Mouse (Mus musculus): ENCODE results near the gene Mau2.
"Not testable (repeated sequence)": the region's sequence is repeated elsewhere in the genome, so short reads cannot be mapped to it uniquely, and the experiment has no call there.

The Mau2 gene

DNA sequence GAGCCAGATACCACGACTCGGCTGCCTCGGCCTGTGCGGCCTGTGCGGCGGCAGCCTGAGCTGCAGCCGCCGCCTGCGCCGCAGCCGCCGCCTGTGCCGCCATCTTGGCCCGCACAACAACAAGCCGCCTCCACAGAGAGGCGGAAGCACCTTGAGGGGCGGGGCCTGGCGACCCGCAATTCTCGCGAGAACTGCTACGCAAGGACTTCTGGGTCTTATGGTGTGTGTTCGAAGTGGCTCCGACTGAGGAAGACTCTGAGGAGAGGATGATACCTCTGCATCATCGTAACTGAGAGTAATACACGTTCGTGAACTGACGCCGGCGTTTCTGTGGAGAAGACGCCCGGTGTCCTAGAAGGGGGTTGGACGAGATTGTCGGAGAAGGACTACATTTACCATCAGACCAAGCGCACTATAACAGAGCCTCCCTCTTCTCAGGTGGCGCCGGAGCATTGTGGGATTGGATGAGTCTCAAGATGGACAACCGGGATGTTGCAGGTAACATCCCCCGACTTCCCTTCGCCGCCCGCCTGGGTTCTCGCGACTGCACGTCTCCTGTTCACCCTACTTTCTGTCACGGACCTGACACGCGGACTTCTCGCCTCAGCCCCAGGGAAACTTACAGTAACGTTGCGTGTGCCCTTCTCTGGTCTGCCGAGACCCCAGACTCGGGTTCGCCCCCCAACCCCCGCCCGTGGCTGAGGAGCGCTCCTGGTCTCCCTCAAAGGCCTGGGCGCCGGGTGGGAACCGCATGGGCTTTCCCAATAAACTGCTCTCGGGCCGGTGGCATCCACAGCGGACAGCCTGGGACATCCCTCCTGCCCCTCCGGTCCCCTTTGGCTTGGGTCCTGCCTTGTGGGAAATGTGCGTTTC, at the start of gene Mau2, which contains the start of gene Sugp1:
Gene Mau2 (minus strand): TSS at position 152 of the 873 bp plus-strand sequence.
Gene Sugp1 (plus strand): TSS at position 231 of the 873 bp plus-strand sequence.
- DNase-seq: peak; percentile 96

DNA sequence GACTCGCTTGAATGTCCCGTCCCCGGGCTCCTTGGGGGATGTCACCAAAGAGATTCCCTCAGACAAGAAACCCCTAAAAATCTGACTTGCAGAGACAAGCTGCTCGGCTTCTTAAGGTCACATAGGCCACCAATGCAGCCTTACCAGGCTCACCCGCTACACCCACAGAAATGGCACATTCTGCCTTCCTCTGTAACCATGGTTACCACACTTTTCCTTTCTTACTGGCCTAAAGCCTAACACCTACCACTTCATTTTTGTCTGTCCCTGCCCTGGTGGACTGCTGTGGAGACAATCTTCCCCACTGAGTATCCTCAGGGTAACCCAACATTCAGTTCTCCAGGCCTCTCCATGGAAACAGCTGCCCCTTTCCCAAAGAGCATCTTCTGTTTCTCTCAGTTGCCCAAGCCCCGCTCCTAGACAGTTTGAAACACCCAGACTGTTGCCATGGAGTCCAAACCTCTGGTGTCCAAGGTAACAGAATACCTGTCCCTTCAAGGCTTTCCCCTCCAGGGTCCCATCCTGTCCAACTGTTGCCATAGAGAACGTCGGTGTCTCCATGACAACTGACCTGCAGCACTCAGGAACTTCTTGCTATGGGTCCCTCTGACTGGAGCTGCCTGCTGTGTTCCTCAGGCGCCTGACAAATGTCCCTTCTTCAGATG, 46.9 kb upstream of the Mau2 start:
- DNase-seq: no peak

DNA sequence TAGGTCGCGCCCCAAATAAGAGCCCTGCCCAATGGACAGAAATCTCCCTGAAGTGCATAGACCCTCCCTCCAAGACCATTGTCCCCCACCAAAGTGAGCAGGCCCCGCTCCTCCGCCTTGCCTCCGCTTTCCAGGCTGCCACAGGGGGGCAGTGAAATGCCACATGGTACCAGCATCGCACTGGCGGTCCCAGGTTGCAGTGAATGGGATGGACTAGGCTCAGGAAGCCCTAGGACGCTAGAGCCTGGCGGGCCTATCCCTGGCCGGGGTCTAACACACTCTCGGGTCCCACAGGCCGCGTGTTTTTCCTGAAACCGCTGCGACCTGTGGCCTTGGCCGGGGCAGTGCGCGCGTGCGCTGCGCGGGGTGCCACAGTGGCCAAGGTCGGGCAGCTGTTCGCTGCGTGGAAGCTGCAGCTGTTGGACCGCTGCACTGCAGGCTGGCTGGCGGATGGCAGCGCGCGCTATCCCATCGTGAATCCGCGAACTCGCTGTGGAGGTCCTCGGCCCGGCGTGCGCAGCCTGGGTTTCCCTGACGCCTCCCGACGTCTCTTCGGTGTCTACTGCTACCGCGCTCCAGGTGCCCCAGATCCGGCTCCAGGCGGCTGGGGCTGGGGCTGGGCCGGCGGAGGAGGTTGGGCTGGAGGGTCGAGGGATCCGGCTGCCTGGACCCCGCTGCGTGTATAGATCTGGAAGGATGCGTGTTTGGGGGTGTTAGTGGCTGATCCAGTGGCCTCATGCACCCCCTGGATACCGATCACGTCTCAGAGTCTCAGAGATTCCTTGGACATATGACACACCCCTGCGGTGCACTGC, 45.5 kb upstream of the Mau2 start:
- DNase-seq: peak; percentile 43

- no peak for DNase-seq
Measured at GRCm38 (mm10) chr8:70087237-70087636, 44.7 kb upstream of the Mau2 start.

DNA sequence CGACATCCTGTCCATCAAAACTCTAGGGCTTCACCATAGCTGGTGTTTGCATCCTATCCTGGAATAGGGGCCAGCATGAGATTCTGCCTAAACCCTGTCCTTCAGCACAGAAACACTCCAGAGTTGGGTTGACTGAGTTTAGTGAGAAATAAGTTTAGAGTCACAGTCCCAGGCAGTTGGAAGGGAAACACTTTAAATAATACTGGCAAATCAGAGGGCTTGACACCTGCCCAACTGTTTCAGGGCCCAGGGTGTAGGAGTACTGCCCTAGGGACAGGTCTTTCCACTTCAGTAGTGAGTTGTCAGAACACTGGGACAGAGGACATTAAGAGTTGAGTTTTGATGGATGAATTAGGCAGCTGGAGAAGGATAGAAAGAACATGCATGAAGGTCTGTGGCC, 43.6 kb upstream of the Mau2 start:
- no peak for DNase-seq

DNA sequence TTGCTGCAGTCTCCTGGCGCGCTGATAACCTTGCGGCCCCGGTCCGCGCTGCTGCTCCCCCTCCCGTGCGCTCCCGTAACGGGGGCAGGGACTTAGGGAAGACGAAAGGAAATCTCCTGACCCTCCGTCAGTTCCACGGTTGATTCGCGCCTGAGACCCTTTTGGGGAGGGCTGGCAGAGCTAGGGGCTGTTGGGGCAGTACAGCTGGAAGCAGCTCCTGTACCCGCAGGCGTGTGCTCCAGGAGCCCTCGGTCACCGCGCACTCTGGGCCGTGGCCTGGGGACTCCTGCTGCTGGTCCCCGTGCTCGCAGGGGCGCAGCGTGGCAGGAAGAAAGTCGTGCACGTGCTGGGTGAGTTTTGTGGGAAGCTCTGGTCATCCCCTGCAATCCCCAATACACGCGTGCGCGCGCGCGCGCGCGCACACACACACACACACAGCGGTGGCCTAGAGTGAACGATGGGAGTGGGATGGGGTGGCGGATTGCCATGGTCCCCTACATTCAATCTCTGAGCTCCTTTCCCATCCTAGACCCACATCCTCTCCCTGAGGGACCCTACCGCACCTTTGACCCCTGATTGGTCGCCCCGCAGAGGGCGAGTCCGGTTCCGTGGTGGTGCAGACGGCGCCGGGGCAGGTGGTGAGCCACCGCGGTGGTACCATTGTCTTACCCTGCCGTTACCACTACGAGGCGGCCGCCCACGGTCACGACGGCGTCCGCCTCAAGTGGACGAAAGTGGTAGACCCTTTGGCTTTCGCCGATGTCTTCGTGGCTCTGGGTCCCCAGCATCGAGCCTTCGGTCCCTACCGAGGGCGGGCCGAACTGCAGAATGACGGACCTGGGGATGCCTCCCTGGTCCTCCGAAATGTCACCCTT, 41.9 kb upstream of the Mau2 start:
- no peak for DNase-seq

DNA sequence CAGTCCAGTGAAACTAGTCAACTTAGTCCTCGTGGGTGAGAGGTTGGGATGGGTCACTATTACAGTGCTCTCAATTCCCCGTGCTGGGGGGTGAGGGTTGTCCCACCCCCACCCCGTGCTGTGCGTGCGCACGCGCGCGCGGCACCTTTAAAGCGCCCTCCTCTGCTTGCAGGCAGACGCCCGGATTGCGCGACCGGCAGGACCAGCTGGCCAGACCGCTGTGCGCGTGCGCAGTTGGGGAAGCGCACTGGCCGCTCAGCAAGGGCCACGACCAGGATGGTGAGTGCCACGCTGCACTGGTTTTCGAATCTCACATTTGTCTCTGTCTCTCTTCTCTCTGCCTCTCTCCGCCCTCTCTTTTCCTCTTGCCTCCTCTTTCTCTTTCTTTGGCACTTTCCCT, 40.8 kb upstream of the Mau2 start, which contains the start of gene Hapln4:
Gene Hapln4 (plus strand): TSS at position 173 of the 400 bp plus-strand sequence.
- DNase-seq: peak; percentile 70

- no peak for DNase-seq
Measured at GRCm38 (mm10) chr8:70081976-70082375, 39.4 kb upstream of the Mau2 start.

DNA sequence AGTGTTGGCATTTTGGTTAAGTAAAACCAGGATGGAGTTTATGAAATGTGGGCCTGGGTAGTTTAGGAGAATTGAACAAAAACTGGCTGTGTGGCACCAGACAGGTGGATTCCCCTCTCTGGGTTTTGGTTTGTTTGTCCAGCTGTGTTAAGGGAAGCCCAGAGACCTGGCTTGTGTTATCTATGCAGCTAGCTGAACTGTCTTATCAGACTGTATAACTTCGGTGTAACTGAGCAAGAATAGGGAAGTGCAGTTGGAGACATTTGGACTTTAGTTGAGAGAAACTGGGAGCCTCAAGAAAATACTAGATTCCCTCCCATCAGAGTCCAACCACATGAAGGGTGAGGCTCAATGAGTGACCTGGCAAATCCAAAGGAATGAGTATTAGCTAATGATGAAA, 31.1 kb upstream of the Mau2 start:
- no peak for DNase-seq

DNA sequence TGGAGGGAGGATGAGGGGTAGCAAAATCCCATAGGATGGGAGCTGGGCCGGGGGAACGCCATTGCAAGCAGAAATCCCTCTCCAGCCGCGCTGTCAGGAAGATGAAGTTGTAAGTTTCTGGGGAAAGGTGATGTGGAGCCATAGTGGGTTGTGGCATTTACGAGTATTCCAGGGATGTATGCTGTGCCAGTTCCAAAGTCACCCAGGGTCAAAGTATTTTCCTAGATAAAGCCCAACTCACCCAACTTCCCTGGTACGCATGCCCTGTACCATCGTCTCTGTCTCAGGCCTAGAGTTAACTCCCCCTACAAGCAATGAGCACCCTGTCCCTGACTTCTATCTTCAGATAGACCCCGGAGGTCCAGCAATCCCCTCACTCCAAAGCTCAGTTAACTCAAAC, 30.6 kb upstream of the Mau2 start:
- DNase-seq: no peak

- no peak for DNase-seq
Measured at GRCm38 (mm10) chr8:70072441-70073069, 30.0 kb upstream of the Mau2 start, which contains the start of gene Tm6sf2. Gene Tm6sf2 (plus strand): TSS chr8:70072924.

DNA sequence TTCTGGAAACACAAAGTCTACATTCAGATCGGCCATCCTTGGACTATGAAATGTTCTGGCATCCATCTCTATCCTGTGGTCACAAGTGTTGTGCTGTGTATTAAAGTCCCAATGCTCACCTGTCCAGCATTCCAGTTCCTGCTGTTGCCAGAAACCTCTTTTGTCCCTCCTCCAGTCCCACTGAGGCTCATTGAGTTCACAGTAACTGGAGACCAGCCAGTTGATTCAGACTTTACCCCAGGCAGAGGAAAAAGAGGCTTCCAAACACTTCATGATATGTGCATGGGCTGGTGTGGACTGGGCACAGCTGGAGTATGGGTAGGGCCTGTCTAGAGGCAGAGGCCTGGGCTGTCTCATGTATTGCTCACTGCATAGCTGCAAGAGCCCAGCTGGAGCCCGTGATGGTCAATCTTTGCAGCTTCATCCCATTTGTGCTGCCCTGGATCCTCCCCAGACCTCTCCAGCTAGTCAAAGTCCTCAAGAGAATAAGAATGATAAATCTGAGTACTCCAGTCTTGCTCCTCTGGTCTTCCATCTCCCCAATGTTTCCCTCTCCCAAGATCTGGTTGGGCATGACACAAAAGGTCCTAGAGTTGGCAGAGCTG, 29.4 kb upstream of the Mau2 start:
- DNase-seq: no peak

DNA sequence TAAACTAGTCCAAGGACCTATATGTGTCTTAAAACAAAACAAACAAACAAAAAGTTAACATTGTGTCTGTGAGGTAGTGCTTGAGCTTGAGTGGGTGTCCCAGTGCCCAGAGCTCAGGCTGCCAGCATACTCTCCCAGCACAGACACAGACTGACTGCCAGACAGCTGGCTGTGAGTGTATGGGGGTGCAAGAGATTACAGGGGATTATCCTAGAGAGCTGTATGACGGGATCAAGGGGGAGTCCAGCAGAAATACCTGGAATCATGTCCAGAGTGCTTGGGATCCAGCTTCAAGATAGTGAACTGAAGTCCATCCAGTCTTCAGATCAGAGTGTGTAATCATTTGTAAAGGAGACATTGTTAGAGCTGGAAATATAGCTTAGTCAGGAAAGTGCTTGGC, 15.2 kb upstream of the Mau2 start:
- no peak for DNase-seq

GRCm38 (mm10) chr8:70050434-70050833, 7.9 kb upstream of the Mau2 start:
- DNase-seq: not testable (repeated sequence)

GRCm38 (mm10) chr8:70049662-70050061, 7.1 kb upstream of the Mau2 start:
- DNase-seq: no peak

DNA sequence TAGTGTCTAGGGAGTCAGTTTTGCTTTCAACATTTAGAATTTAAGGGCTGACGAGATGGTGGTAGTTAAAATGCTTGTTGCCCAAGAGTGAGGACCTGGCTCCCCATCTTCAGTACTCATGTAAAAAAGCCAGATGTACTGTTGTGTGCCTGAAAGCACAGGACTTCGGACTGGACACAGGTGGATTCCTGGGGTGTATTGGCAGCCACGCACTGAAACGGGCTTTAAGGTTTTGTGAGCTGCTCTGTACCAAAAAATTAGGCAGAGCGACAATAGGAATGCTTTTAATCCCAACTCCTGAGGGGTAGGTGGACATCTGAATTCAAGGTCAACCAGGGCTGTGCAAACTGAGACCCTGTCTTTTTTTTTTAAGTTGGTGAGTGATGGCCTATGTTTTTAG, 1.5 kb upstream of the Mau2 start:
- no peak for DNase-seq

DNA sequence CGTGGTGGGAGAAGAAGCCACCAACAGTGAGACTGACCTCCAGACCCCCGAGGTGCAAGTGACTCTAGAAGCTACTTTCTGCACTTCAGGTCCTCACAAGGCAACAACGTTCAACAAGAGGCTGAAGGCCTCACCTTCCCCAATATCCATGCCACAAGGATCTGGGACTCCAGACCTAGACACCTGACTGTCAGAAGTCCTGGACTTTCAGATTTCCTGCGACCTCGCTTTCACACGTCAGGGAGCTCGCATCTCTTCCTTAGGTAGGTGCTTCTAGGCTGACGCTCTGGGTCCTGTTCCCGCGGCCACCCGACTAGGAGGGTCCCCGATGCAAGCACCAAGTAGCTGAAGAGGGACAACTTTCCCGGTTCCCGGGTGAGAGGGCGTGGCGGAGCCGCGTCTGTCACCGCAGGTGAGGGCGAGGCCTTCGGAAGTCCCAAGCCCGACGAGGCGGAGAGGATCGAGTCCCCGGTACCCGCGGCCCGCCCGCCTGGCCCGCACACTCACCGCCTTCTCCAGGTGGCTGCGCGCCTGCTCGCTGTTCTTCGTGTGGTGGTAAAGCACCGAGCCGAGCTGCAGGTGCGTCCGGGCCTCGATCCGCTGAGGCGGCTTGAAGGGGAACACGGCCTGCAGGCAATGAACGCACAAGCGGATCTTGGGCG, 518 bp downstream of the Mau2 start:
- no peak for DNase-seq

GRCm38 (mm10) chr8:70037994-70038393, 4.5 kb downstream of the Mau2 start:
- no peak for DNase-seq

- DNase-seq: no peak
Measured at GRCm38 (mm10) chr8:70030255-70030654, 12.3 kb downstream of the Mau2 start.

DNA sequence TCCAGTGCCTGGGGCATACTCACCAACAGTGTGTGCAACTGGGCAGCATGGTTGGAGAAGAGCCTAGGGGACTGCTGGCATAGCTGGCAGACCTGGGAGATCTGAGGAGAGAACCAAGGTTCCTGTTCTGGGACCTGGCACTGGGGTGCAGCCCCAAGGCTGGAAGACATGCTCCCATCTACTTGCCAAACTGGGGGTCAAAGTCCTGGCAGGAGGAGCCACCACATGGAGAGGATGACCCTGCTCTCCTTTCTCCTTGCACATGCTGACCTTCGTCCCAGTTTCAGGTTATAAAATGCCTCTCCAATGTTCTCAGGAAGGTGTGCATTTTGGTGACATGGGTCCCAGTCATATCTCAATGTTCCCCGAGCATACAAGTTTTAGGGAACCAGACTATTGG, 16.4 kb downstream of the Mau2 start:
- no peak for DNase-seq

- DNase-seq: peak; percentile 32
Measured at GRCm38 (mm10) chr8:70023596-70023995, 18.9 kb downstream of the Mau2 start.
